12 mouse cellular contexts compared by ENCODE assay signal in the genomic region with DNA sequence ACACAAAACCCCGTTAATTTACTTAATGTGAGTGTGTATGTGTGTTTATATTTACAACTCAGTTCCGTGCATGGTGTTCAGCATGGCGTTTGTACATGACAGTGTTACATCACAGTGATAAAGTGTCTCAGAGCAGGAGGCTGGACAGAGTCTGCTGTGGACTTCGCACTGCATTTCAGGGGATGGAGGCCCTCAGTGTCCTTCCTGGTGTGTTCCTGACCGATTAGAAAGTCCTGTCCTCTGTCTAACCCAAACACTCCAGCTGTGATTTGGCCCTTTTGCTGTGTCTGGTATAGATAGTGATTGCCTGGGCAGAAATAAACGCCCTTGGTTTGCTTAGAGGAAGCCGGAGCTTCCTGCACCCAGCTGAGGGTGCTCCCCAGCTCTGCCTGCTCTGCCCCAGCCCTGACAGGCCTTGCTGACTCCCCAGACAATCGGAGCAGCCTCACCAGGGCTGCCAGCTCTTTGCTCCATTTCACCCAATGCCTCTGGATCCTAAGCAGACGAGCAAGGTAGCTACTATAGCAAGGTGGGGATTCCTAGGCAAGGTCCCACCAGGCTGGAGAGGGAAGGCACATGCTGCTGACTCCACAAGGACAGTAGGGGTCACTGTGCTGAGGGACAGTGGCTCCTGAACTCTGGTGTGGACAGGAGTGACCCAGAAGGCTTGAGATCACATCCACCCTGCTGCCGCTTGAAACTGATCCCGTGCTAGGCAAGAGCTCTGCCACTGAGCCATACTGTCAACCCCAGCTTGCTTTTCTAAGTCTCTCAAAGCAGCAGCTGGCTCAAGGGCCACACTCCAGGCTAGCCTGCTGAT. TPM values are rescaled to one million over a fixed set of nuclear protein-coding genes. Genes with fewer than 3 reads are reported as not detected.
A peak's percentile ranks its signal among the peaks of the same experiment; 100 is the strongest.
DNase-seq lines count a peak whose midpoint lies in the region; ATAC-seq and TF ChIP-seq lines count a peak whose summit lies in the region.
"Had no signal": no experiment of that assay in that cellular context is flagged by ENCODE, and none has a peak within 500 bp of the region (broad histone marks: within the 10 kb centered on the region; RNA-seq: fewer than 3 reads in every experiment).

No protein-coding gene starts in this region.

- H3K27ac ChIP-seq in intestine, postnatal 0 days (ENCODE audit: low read depth, low read length) = peak overlapping the region; percentile 88
- peak overlapping the region; percentile 24; the same call in 1 of the 2 replicates for H3K27ac ChIP-seq in small intestine, adult 2 months (ENCODE audit: insufficient read depth, low read depth, low read length)
- H3K27ac ChIP-seq: hindbrain, embryonic 14.5 days; limb, embryonic 13.5 days had no signal

- H3K4me2 ChIP-seq in intestine, postnatal 0 days (replicated peaks; ENCODE audit: low read depth) = no peak overlapping the region
- H3K4me2 ChIP-seq: hindbrain, embryonic 14.5 days; limb, embryonic 13.5 days had no signal

- no peaks in the 10 kb centered on the region for H3K27me3 ChIP-seq in intestine, postnatal 0 days (replicated peaks; ENCODE audit: control insufficient read depth, insufficient read depth, low read length)
- H3K27me3 ChIP-seq in small intestine, adult 2 months (ENCODE audit: control insufficient read depth, insufficient read depth, low read length) = no peaks in the 10 kb centered on the region
- H3K27me3 ChIP-seq: limb, embryonic 13.5 days had no signal

- H3K4me1 ChIP-seq in intestine, postnatal 0 days (replicated peaks; ENCODE audit: control insufficient read depth, insufficient read depth, low read length) = peaks cover 10% of the 10 kb centered on the region; the same call in 1 of the 2 replicates
- H3K4me1 ChIP-seq in small intestine, adult 2 months (ENCODE audit: control insufficient read depth, insufficient read depth, insufficient read length, low read length) = peaks cover 21% of the 10 kb centered on the region

- peak; percentile 12 for DNase-seq in gastrocnemius, postnatal 10 days
- DNase-seq in gastrocnemius, adult 8-10 months (ENCODE audit: low spot score in 2 of 2) = no peak
- peak; percentile 34 for DNase-seq in lung, postnatal 10 days
- DNase-seq in lung, adult 18-20 months = no peak
- DNase-seq in cerebellum, postnatal 14 days = no peak
- DNase-seq in kidney, adult 18-20 months = no peak
- DNase-seq: cerebellum, adult 8-10 months; kidney, postnatal 4 days had no signal

- peaks cover 15% of the 10 kb centered on the region for H3K36me3 ChIP-seq in intestine, postnatal 0 days (ENCODE audit: control insufficient read depth, insufficient read depth)
- H3K36me3 ChIP-seq in small intestine, adult 2 months (ENCODE audit: control insufficient read depth, insufficient read depth, low read length) = no peaks in the 10 kb centered on the region

- peak; percentile 78 for ATAC-seq in intestine, postnatal 0 days

- peak; percentile 48 for TF ChIP-seq CTCF in intestine, postnatal 0 days (IDR thresholded peaks at IDR 0.05; ENCODE audit: low read depth)
- TF ChIP-seq CTCF in small intestine, adult 2 months (IDR thresholded peaks at IDR 0.05; ENCODE audit: extremely low read depth, insufficient read length, insufficient replicate concordance, low read depth, low read length) = no peak

- whole genome bisulfite sequencing in intestine, postnatal 0 days = 34% methylated on average over 11 of the region's 11 CpGs
- WGBS in small intestine, adult 2 months = 38% methylated on average over 11 of the region's 11 CpGs

- no peak for TF ChIP-seq POLR2A in small intestine, adult 2 months (IDR thresholded peaks at IDR 0.05; ENCODE audit: low read depth, low read length)

- H3K4me3 ChIP-seq in intestine, postnatal 0 days (ENCODE audit: low read depth, low read length) = no peak overlapping the region
- no peak overlapping the region for H3K4me3 ChIP-seq in small intestine, adult 2 months (ENCODE audit: low read depth, low read length)
- H3K4me3 ChIP-seq: limb, embryonic 13.5 days had no signal

- no peak overlapping the region for H3K9ac ChIP-seq in intestine, postnatal 0 days (ENCODE audit: low read depth, low read length)
- H3K9ac ChIP-seq: hindbrain, embryonic 14.5 days; limb, embryonic 13.5 days had no signal

- no peaks in the 10 kb centered on the region for H3K9me3 ChIP-seq in intestine, postnatal 0 days (ENCODE audit: control insufficient read depth)
- H3K9me3 ChIP-seq: limb, embryonic 13.5 days had no signal

RNA-seq across cellular contexts. Expression of gene Zcchc24, which starts 23.3 kb away (rescaled TPM):
- 10 to 100 TPM; 65.9 to 66.6 TPM for total RNA-seq in gastrocnemius, postnatal 10 days (2021)
- total RNA-seq in gastrocnemius, adult 8-10 months (2022) = 10 to 100 TPM; 54.4 to 82.7 (median 64.0) TPM
- polyA plus RNA-seq in intestine, postnatal 0 days (2015; fragmentation: Nextera tagmentation; extraction: Ambion mirVana) = 10.3 and 12.1 TPM in 2 replicates
- polyA plus RNA-seq in small intestine, adult 2 months (2012; rRNA removed) = 9.0 and 10.1 TPM in 2 replicates

RNA-seq across cellular contexts. Expression of gene Ppif, which starts 51.6 kb away (rescaled TPM):
- 10 to 100 TPM; 35.7 to 39.2 TPM for total RNA-seq in gastrocnemius, postnatal 10 days (2021)
- total RNA-seq in gastrocnemius, adult 8-10 months (2022) = 10 to 100 TPM; 22.9 to 29.3 (median 28.8) TPM
- 73.8 and 80.0 TPM in 2 replicates for polyA plus RNA-seq in intestine, postnatal 0 days (2015; fragmentation: Nextera tagmentation; extraction: Ambion mirVana)
- polyA plus RNA-seq in small intestine, adult 2 months (2012; rRNA removed) = 66.8 and 80.1 TPM in 2 replicates

Comparison
In these comparisons a context has a peak if more than half of its experiments do, and no peak if none do; other contexts are left out.
1. DNase-seq: peak in gastrocnemius, postnatal 10 days (single experiment) and lung, postnatal 10 days (single experiment); none in gastrocnemius, adult 8-10 months (0 of 2), lung, adult 18-20 months (0 of 2), cerebellum, postnatal 14 days (0 of 2) and kidney, adult 18-20 months (single experiment).